In genomic region chr7:101236712-101237473, GRCm38 (mm10) we compare ENCODE assay signal across 15 mouse cellular contexts.
A peak's percentile ranks its signal among the peaks of the same experiment; 100 is the strongest.
DNase-seq lines count a peak whose midpoint lies in the region; ATAC-seq lines count a peak whose summit lies in the region.
"Had no signal": no experiment of that assay in that cellular context is flagged by ENCODE, and none has a peak within 500 bp of the region (broad histone marks: within the 10 kb centered on the region; RNA-seq: fewer than 3 reads in every experiment).

No protein-coding gene starts in this region.

- DNase-seq in lung, postnatal 10 days, result peak; percentile 18
- DNase-seq in lung, postnatal 36 days, result no peak
- peak; percentile 65 for DNase-seq in midbrain, embryonic 14.5 days
- peak; percentile 34 for DNase-seq in telencephalon, adult 2 months (ENCODE audit: low read depth, low spot score)
- no peak for DNase-seq in embryo, embryonic 11 days
- DNase-seq: adrenal gland, adult 8-10 months; cerebellum, postnatal 14 days; heart, adult 2 months; kidney, postnatal 14 days; thymus, postnatal 14 days had no signal

- WGBS in forebrain, embryonic 15.5 days, result 35% methylated on average over 8 of the region's 8 CpGs
- 65% methylated on average over 8 of the region's 8 CpGs for WGBS in forebrain, embryonic 12.5 days
- 45% methylated on average over 8 of the region's 8 CpGs for WGBS in midbrain, embryonic 14.5 days

- H3K9me3 ChIP-seq in forebrain, embryonic 15.5 days, result no peaks in the 10 kb centered on the region
- no peaks in the 10 kb centered on the region for H3K9me3 ChIP-seq in forebrain, embryonic 12.5 days
- no peaks in the 10 kb centered on the region for H3K9me3 ChIP-seq in midbrain, embryonic 14.5 days (ENCODE audit: control insufficient read depth, low read length)
- H3K9me3 ChIP-seq: embryonic facial prominence, embryonic 10.5 days had no signal

- no peak overlapping the region for H3K9ac ChIP-seq in forebrain, embryonic 15.5 days (replicated peaks)
- H3K9ac ChIP-seq in forebrain, embryonic 12.5 days, result no peak overlapping the region
- H3K9ac ChIP-seq in midbrain, embryonic 14.5 days (replicated peaks; ENCODE audit: low read length), result no peak overlapping the region

- peak overlapping the region; percentile 44 for H3K27ac ChIP-seq in forebrain, embryonic 15.5 days (replicated peaks)
- no peak overlapping the region for H3K27ac ChIP-seq in forebrain, embryonic 12.5 days
- peak overlapping the region; percentile 65 for H3K27ac ChIP-seq in midbrain, embryonic 14.5 days (replicated peaks; ENCODE audit: low read depth, low read length)
- H3K27ac ChIP-seq: embryonic facial prominence, embryonic 10.5 days; heart, adult 2 months had no signal

- peaks cover 5% of the 10 kb centered on the region; the same call in 1 of the 2 replicates for H3K36me3 ChIP-seq in forebrain, embryonic 15.5 days
- H3K36me3 ChIP-seq in forebrain, embryonic 12.5 days (replicated peaks), result peaks cover 7% of the 10 kb centered on the region; the same call in 1 of the 2 replicates
- no peaks in the 10 kb centered on the region for H3K36me3 ChIP-seq in midbrain, embryonic 14.5 days (ENCODE audit: control insufficient read depth, insufficient read depth, low read length)

- H3K4me1 ChIP-seq in forebrain, embryonic 15.5 days, result peaks cover 17% of the 10 kb centered on the region
- no peaks in the 10 kb centered on the region for H3K4me1 ChIP-seq in forebrain, embryonic 12.5 days
- peaks cover 4% of the 10 kb centered on the region; the same call in 1 of the 2 replicates for H3K4me1 ChIP-seq in midbrain, embryonic 14.5 days (ENCODE audit: control insufficient read depth, insufficient read depth, low read length)
- H3K4me1 ChIP-seq: embryonic facial prominence, embryonic 10.5 days had no signal

- no peak overlapping the region for H3K4me2 ChIP-seq in forebrain, embryonic 15.5 days (replicated peaks)
- no peak overlapping the region for H3K4me2 ChIP-seq in forebrain, embryonic 12.5 days
- peak overlapping the region; percentile 23; the same call in 1 of the 2 replicates for H3K4me2 ChIP-seq in midbrain, embryonic 14.5 days (ENCODE audit: low read length)

- no peak overlapping the region for H3K4me3 ChIP-seq in forebrain, embryonic 15.5 days
- no peak overlapping the region for H3K4me3 ChIP-seq in forebrain, embryonic 12.5 days (replicated peaks)
- no peak overlapping the region for H3K4me3 ChIP-seq in midbrain, embryonic 14.5 days (replicated peaks; ENCODE audit: low read depth, low read length)
- H3K4me3 ChIP-seq: embryonic facial prominence, embryonic 10.5 days; heart, adult 2 months had no signal

- ATAC-seq in forebrain, embryonic 15.5 days (replicated peaks), result peak; percentile 68; the same call in 1 of the 2 replicates
- no peak for ATAC-seq in forebrain, embryonic 12.5 days (ENCODE audit: low FRiP score)
- peak; percentile 68; the same call in 1 of the 2 replicates for ATAC-seq in midbrain, embryonic 14.5 days (ENCODE audit: low FRiP score, low TSS enrichment)
- no peak for ATAC-seq in monocyte, adult 5-6 weeks (replicated peaks; ENCODE audit: insufficient number of reproducible peaks, low FRiP score, low TSS enrichment, poor library complexity, severe bottlenecking)
- ATAC-seq: intestine, postnatal 0 days had no signal

- no peaks in the 10 kb centered on the region for H3K27me3 ChIP-seq in forebrain, embryonic 15.5 days
- H3K27me3 ChIP-seq in forebrain, embryonic 12.5 days, result no peaks in the 10 kb centered on the region
- no peaks in the 10 kb centered on the region for H3K27me3 ChIP-seq in midbrain, embryonic 14.5 days (ENCODE audit: control insufficient read depth, insufficient read depth, low read length)

Comparison
In these comparisons a context has a peak if more than half of its experiments do, and no peak if none do; other contexts are left out.
1. ATAC-seq: peak in forebrain, embryonic 15.5 days (single experiment) and midbrain, embryonic 14.5 days (single experiment); none in forebrain, embryonic 12.5 days (single experiment) and monocyte, adult 5-6 weeks (single experiment).
2. DNase-seq: peak in lung, postnatal 10 days (single experiment), midbrain, embryonic 14.5 days (single experiment) and telencephalon, adult 2 months (single experiment); none in lung, postnatal 36 days (single experiment) and embryo, embryonic 11 days (single experiment).